In the genomic region with DNA sequence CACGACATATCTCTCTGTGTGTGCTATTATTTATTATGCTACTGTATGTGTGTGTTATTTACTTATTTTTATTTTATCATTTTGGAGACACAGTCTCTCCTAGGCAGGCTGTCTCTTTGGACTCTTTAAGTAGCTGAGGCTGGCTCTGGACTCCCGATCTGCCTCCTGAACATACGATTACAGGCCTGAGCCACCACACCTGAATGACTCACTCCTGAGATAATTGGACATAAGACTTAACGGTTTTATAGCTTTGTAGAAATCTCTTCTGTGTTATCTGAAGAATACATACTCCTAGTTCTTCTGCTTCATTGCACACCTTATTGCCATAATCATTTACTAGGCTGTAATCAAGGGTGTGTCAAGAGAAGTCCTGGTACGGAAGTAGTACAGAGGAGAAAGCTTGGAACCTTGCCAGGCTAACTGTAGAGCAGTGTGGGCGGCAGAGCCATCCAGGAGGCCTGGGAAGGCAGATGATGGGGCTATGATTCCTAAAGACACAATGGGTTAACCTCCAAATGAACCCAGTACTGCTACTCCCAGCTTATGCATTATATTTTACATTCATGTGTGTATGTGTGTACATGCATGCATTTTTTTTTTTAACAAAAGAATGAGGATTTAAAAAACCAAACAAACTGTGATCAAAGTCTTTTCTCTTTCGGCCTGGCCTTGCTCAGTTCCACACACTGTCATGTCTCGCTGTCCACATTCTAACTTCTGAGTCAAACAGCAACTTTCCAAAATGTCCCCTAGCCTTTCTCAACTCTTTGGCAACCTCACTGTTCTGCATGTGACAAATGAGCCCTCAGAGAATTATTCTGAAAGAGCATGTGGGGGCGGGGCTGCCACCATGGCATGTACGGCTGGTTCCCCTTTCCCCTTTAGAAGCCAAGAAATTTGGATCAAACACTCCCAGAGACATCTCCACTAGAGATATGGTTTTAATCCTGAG, we compare ENCODE assay signal across 8 mouse cellular contexts. TPM values are rescaled to one million over a fixed set of nuclear protein-coding genes. Genes with fewer than 3 reads are reported as not detected.
DNase-seq lines count a peak whose midpoint lies in the region; ATAC-seq and TF ChIP-seq lines count a peak whose summit lies in the region.
"Had no signal": no experiment of that assay in that cellular context is flagged by ENCODE, and none has a peak within 500 bp of the region (broad histone marks: within the 10 kb centered on the region; RNA-seq: fewer than 3 reads in every experiment).

No protein-coding gene starts in this region.

- DNase-seq in 416B (ENCODE audit: low read depth), result peak; percentile 51
- DNase-seq in CH12.LX (ENCODE audit: extremely low read depth), result peak; percentile 91
- peak; percentile 72 for DNase-seq in lung, postnatal 10 days
- no peak for DNase-seq in right cerebral cortex, postnatal 10 days (ENCODE audit: low spot score in 2 of 2)
- no peak for DNase-seq in midbrain, embryonic 14.5 days
- no peak for DNase-seq in frontal cortex, postnatal 36 days (ENCODE audit: low spot score in 2 of 2)
- DNase-seq: thymus, adult 2 months had no signal

- in situ Hi-C loops in CH12.LX (cut with MboI; ENCODE audit: low pct_ligation_motif_present, low pct_unique_long_range_greater_than_20kb, low sequenced_read_pairs), result no loop called here

- peaks cover 0 to 19% of the 10 kb centered on the region in 2 experiments for H3K36me3 ChIP-seq in CH12.LX (replicated peaks in 1 of 2; ENCODE audit: control insufficient read depth in 1 of 2, insufficient read depth in 1 of 2, low read length in 1 of 2)
- 0 out of 2 replicates have a peak, but pooled peaks cover 5% of the 10 kb centered on the region for H3K36me3 ChIP-seq in heart, embryonic 14.5 days (ENCODE audit: control insufficient read depth, insufficient read depth, low read length)
- H3K36me3 ChIP-seq in midbrain, embryonic 14.5 days (ENCODE audit: control insufficient read depth, insufficient read depth, low read length), result no peaks in the 10 kb centered on the region

- no peak for ATAC-seq in heart, embryonic 14.5 days (ENCODE audit: insufficient number of reproducible peaks, insufficient read depth, low FRiP score, low read depth)
- ATAC-seq in midbrain, embryonic 14.5 days (ENCODE audit: low FRiP score, low TSS enrichment), result no peak

- peaks cover 56% of the 10 kb centered on the region for H3K79me2 ChIP-seq in CH12.LX (replicated peaks; ENCODE audit: control insufficient read depth, extremely low read depth, insufficient read depth, poor library complexity, severe bottlenecking)

- no peak overlapping the region for H3K4me3 ChIP-seq in CH12.LX (replicated peaks in 1 of 3; ENCODE audit: low read depth in 2 of 3, low read length in 2 of 3, poor library complexity in 1 of 3)
- H3K4me3 ChIP-seq in heart, embryonic 14.5 days (ENCODE audit: control insufficient read depth in 1 of 2, insufficient read depth in 1 of 2, low read depth in 1 of 2, low read length in 2 of 2), result no peak overlapping the region
- H3K4me3 ChIP-seq in midbrain, embryonic 14.5 days (replicated peaks; ENCODE audit: low read depth, low read length), result no peak overlapping the region

- peak; percentile 64 for TF ChIP-seq EP300 in CH12.LX (IDR thresholded peaks at IDR 0.05; ENCODE audit: low read length)

- H3K27ac ChIP-seq in CH12.LX (ENCODE audit: insufficient read depth, low read depth), result peak overlapping the region; percentile 94
- H3K27ac ChIP-seq in heart, embryonic 14.5 days (replicated peaks in 1 of 2; ENCODE audit: control insufficient read depth in 1 of 2, insufficient read depth in 1 of 2, low read depth in 2 of 2, low read length in 2 of 2), result peak overlapping the region; percentile 19 to 48; a peak in 3 of 4 replicates
- H3K27ac ChIP-seq in midbrain, embryonic 14.5 days (replicated peaks; ENCODE audit: low read depth, low read length), result no peak overlapping the region

- H3K4me1 ChIP-seq in CH12.LX (ENCODE audit: control insufficient read depth in 1 of 2, insufficient read depth in 2 of 2), result peaks cover 19 to 78% of the 10 kb centered on the region in 2 experiments
- peaks cover 20 to 63% of the 10 kb centered on the region in 2 experiments for H3K4me1 ChIP-seq in heart, embryonic 14.5 days (ENCODE audit: control insufficient read depth in 2 of 2, insufficient read depth in 2 of 2, low read length in 2 of 2)
- H3K4me1 ChIP-seq in midbrain, embryonic 14.5 days (ENCODE audit: control insufficient read depth, insufficient read depth, low read length), result peaks cover 7% of the 10 kb centered on the region; the same call in 1 of the 2 replicates

- no peaks in the 10 kb centered on the region for H3K9me3 ChIP-seq in CH12.LX (replicated peaks; ENCODE audit: low read length)
- no peaks in the 10 kb centered on the region for H3K9me3 ChIP-seq in heart, embryonic 14.5 days (ENCODE audit: control insufficient read depth, low read length)
- no peaks in the 10 kb centered on the region for H3K9me3 ChIP-seq in midbrain, embryonic 14.5 days (ENCODE audit: control insufficient read depth, low read length)

- TF ChIP-seq CTCF in CH12.LX (conservative IDR thresholded peaks at IDR 0.05 in 1 of 2, IDR thresholded peaks at IDR 0.05 in 1 of 2; ENCODE audit: low read depth in 2 of 2, low read length in 2 of 2), result no peak

- no peak; the same call in 1 of the 2 replicates for TF ChIP-seq RAD21 in CH12.LX (IDR thresholded peaks at IDR 0.05; ENCODE audit: low read depth, low read length)

- 0 out of 2 replicates have a peak, but pooled peaks have one; percentile 27 for TF ChIP-seq POLR2A in CH12.LX (IDR thresholded peaks at IDR 0.05; ENCODE audit: low read depth, low read length)

- peak overlapping the region; percentile 93 for H3K4me2 ChIP-seq in CH12.LX (ENCODE audit: insufficient read depth, low read depth, poor library complexity, severe bottlenecking)
- H3K4me2 ChIP-seq in heart, embryonic 14.5 days (ENCODE audit: low read length), result peak overlapping the region; percentile 12; the same call in 1 of the 2 replicates
- no peak overlapping the region for H3K4me2 ChIP-seq in midbrain, embryonic 14.5 days (ENCODE audit: low read length)

- H3K27me3 ChIP-seq in CH12.LX (replicated peaks), result no peaks in the 10 kb centered on the region
- H3K27me3 ChIP-seq in heart, embryonic 14.5 days (ENCODE audit: control insufficient read depth, insufficient read depth, low read length), result no peaks in the 10 kb centered on the region
- H3K27me3 ChIP-seq in midbrain, embryonic 14.5 days (ENCODE audit: control insufficient read depth, insufficient read depth, low read length), result no peaks in the 10 kb centered on the region

- dilution Hi-C loops in CH12.LX (cut with MboI; ENCODE audit: extremely low pct_ligation_motif_present, extremely low pct_unique_long_range_greater_than_20kb, low sequenced_read_pairs), result no loop called here

- peak overlapping the region; percentile 68; the same call in 1 of the 2 replicates for H3K9ac ChIP-seq in CH12.LX (ENCODE audit: insufficient read depth, low read depth)
- H3K9ac ChIP-seq in heart, embryonic 14.5 days (ENCODE audit: low read length), result no peak overlapping the region
- no peak overlapping the region for H3K9ac ChIP-seq in midbrain, embryonic 14.5 days (replicated peaks; ENCODE audit: low read length)

- WGBS in heart, embryonic 14.5 days, result 52% methylated on average over 10 of the region's 10 CpGs
- WGBS in midbrain, embryonic 14.5 days, result 79% methylated on average over 10 of the region's 10 CpGs

TF ChIP-seq in CH12.LX, 34 proteins besides CTCF, POLR2A, EP300 and RAD21:
- TF ChIP-seq ZKSCAN1 (IDR thresholded peaks at IDR 0.05; ENCODE audit: borderline replicate concordance, low read depth, low read length) (no peak), CHD1 (IDR thresholded peaks at IDR 0.05; ENCODE audit: low read depth, low read length) (no peak), IRF4 (IDR thresholded peaks at IDR 0.05; ENCODE audit: low read depth, low read length) (peak; percentile 96), KAT2A (IDR thresholded peaks at IDR 0.05; ENCODE audit: insufficient replicate concordance, low read length) (no peak), MAX (IDR thresholded peaks at IDR 0.05; ENCODE audit: low read length) (0 out of 2 replicates have a peak, but pooled peaks have one; percentile 65), CHD2 (IDR thresholded peaks at IDR 0.05; ENCODE audit: low read length) (peak; percentile 75), MAFK (IDR thresholded peaks at IDR 0.05; ENCODE audit: insufficient replicate concordance, low read length) (peak; percentile 27; the same call in 1 of the 2 replicates), MEF2A (IDR thresholded peaks at IDR 0.05; ENCODE audit: borderline replicate concordance, low read depth, low read length) (peak; percentile 82; the same call in 1 of the 2 replicates), MYC (IDR thresholded peaks at IDR 0.05; ENCODE audit: low read depth, low read length) (peak; percentile 86), PAX5 (IDR thresholded peaks at IDR 0.05; ENCODE audit: low read length) (no peak), JUND (conservative IDR thresholded peaks at IDR 0.05; ENCODE audit: low read depth, low read length) (peak; percentile 85), BHLHE40 (IDR thresholded peaks at IDR 0.05; ENCODE audit: low read depth, low read length) (peak; percentile 94), JUN (IDR thresholded peaks at IDR 0.05; ENCODE audit: insufficient read depth, low read depth, low read length) (peak; percentile 66), TCF12 (IDR thresholded peaks at IDR 0.05; ENCODE audit: low read depth, low read length) (0 out of 2 replicates have a peak, but pooled peaks have one; percentile 35), RCOR1 (conservative IDR thresholded peaks at IDR 0.05; ENCODE audit: low read depth, low read length) (no peak; the same call in 1 of the 2 replicates), USF2 (conservative IDR thresholded peaks at IDR 0.05; ENCODE audit: low read depth, low read length) (peak; percentile 16; the same call in 1 of the 2 replicates), UBTF (IDR thresholded peaks at IDR 0.05; ENCODE audit: low read depth, low read length) (peak; percentile 49; the same call in 1 of the 2 replicates), SIN3A (IDR thresholded peaks at IDR 0.05; ENCODE audit: low read length) (peak; percentile 3; the same call in 1 of the 2 replicates), MXI1 (IDR thresholded peaks at IDR 0.05; ENCODE audit: low read depth, low read length) (peak; percentile 88), ETS1 (conservative IDR thresholded peaks at IDR 0.05; ENCODE audit: low read depth, low read length) (peak; percentile 67; the same call in 1 of the 2 replicates)
TF ChIP-seq in CH12.LX: peak in this region for 15.

RNA-seq across cellular contexts. Expression of a gene that starts 4.2 kb away (rescaled TPM):
- total RNA-seq in CH12.LX (2012; rRNA removed) (18.4 and 21.3 TPM in 2 replicates), CH12.LX (2014; rRNA removed) (14.1 and 14.9 TPM in 2 replicates)
- polyA plus RNA-seq in CH12.LX (2012; ENCODE audit: insufficient read length, low read depth), result 24.7 and 27.0 TPM in 2 replicates
- polyA plus RNA-seq in heart, embryonic 14.5 days (2014; fragmentation: Nextera tagmentation; extraction: Ambion mirVana), result 35.9 and 37.2 TPM in 2 replicates
- 17.7 and 27.8 TPM in 2 replicates for polyA plus RNA-seq in midbrain, embryonic 14.5 days (2014; fragmentation: Nextera tagmentation; extraction: Ambion mirVana)

Comparison
In these comparisons a context has a peak if more than half of its experiments do, and no peak if none do; other contexts are left out.
1. DNase-seq: peak in 416B (single experiment), CH12.LX (single experiment) and lung, postnatal 10 days (single experiment); none in right cerebral cortex, postnatal 10 days (0 of 2), midbrain, embryonic 14.5 days (single experiment) and frontal cortex, postnatal 36 days (0 of 2).